Mouse (Mus musculus): Measurements from ENCODE around the gene Cacna1g. TPM values are rescaled to one million over a fixed set of nuclear protein-coding genes. Genes with fewer than 3 reads are reported as not detected.

The Cacna1g gene
- polyA plus RNA-seq, 1 experiment from 2014 or later = 5.8 TPM

GRCm38 (mm10) chr11:94379061-94379460 lies 94.9 kb downstream of the Cacna1g start:
- Histone ChIP-seq H3K9ac (ENCODE audit: low read length) (no peak overlapping the region), H3K36me3 (ENCODE audit: control insufficient read depth, insufficient read depth) (no peaks in the 10 kb centered on the region), H3K4me3 (ENCODE audit: low read length) (no peak overlapping the region), H3K9me3 (replicated peaks; ENCODE audit: control insufficient read depth, low read length) (no peaks in the 10 kb centered on the region), H3K4me2 (ENCODE audit: low read depth, low read length) (no peak overlapping the region), H3K4me1 (ENCODE audit: control insufficient read depth, insufficient read depth, low read length) (no peaks in the 10 kb centered on the region), H3K27ac (ENCODE audit: low read length) (no peak overlapping the region), H3K27me3 (ENCODE audit: control insufficient read depth, insufficient read depth, low read length) (no peaks in the 10 kb centered on the region)
- 44% methylated on average over 2 of the region's 2 CpGs for WGBS
- ATAC-seq (replicated peaks; ENCODE audit: extremely low read depth, insufficient read depth, low FRiP score) = no peak

- ATAC-seq (replicated peaks; ENCODE audit: extremely low read depth, insufficient read depth, low FRiP score) = no peak
- Histone ChIP-seq H3K4me3 (ENCODE audit: low read length) (no peak overlapping the region), H3K4me2 (ENCODE audit: low read depth, low read length) (no peak overlapping the region), H3K27me3 (ENCODE audit: control insufficient read depth, insufficient read depth, low read length) (no peaks in the 10 kb centered on the region; the same call in 1 of the 2 replicates), H3K36me3 (ENCODE audit: control insufficient read depth, insufficient read depth) (no peaks in the 10 kb centered on the region), H3K9me3 (replicated peaks; ENCODE audit: control insufficient read depth, low read length) (no peaks in the 10 kb centered on the region), H3K27ac (ENCODE audit: low read length) (no peak overlapping the region), H3K9ac (ENCODE audit: low read length) (no peak overlapping the region), H3K4me1 (ENCODE audit: control insufficient read depth, insufficient read depth, low read length) (no peaks in the 10 kb centered on the region)
- 81% methylated on average over 13 of the region's 13 CpGs for WGBS
These were observed 99.6 kb downstream of the Cacna1g start for GRCm38 (mm10) chr11:94374276-94374948.

GRCm38 (mm10) chr11:94370809-94371208 lies 103.2 kb downstream of the Cacna1g start:
- H3K4me2 ChIP-seq (ENCODE audit: low read depth, low read length) = no peak overlapping the region
- H3K4me3 ChIP-seq (ENCODE audit: low read length) = no peak overlapping the region
- WGBS = 20% methylated on average over 5 of the region's 5 CpGs
- H3K9me3 ChIP-seq (replicated peaks; ENCODE audit: control insufficient read depth, low read length) = no peaks in the 10 kb centered on the region
- no peaks in the 10 kb centered on the region for H3K4me1 ChIP-seq (ENCODE audit: control insufficient read depth, insufficient read depth, low read length)
- no peaks in the 10 kb centered on the region; the same call in 1 of the 2 replicates for H3K36me3 ChIP-seq (ENCODE audit: control insufficient read depth, insufficient read depth)
- ATAC-seq (replicated peaks; ENCODE audit: extremely low read depth, insufficient read depth, low FRiP score) = no peak
- H3K27me3 ChIP-seq (ENCODE audit: control insufficient read depth, insufficient read depth, low read length) = no peaks in the 10 kb centered on the region; the same call in 1 of the 2 replicates
- H3K27ac ChIP-seq (ENCODE audit: low read length) = no peak overlapping the region
- H3K9ac ChIP-seq (ENCODE audit: low read length) = no peak overlapping the region

- H3K36me3 ChIP-seq (ENCODE audit: control insufficient read depth, insufficient read depth) = no peaks in the 10 kb centered on the region; the same call in 1 of the 2 replicates
- H3K9ac ChIP-seq (ENCODE audit: low read length) = no peak overlapping the region
- no peak overlapping the region for H3K4me3 ChIP-seq (ENCODE audit: low read length)
- no peak overlapping the region for H3K27ac ChIP-seq (ENCODE audit: low read length)
- WGBS = 73% methylated on average over 6 of the region's 6 CpGs
- H3K27me3 ChIP-seq (ENCODE audit: control insufficient read depth, insufficient read depth, low read length) = no peaks in the 10 kb centered on the region; the same call in 1 of the 2 replicates
- no peak for ATAC-seq (replicated peaks; ENCODE audit: extremely low read depth, insufficient read depth, low FRiP score)
- no peaks in the 10 kb centered on the region for H3K4me1 ChIP-seq (ENCODE audit: control insufficient read depth, insufficient read depth, low read length)
- no peak overlapping the region for H3K4me2 ChIP-seq (ENCODE audit: low read depth, low read length)
- H3K9me3 ChIP-seq (replicated peaks; ENCODE audit: control insufficient read depth, low read length) = no peaks in the 10 kb centered on the region
These were observed 104.0 kb downstream of the Cacna1g start for GRCm38 (mm10) chr11:94369981-94370380.

- H3K27ac ChIP-seq (ENCODE audit: low read length) = no peak overlapping the region
- no peak for ATAC-seq (replicated peaks; ENCODE audit: extremely low read depth, insufficient read depth, low FRiP score)
- no peak overlapping the region for H3K9ac ChIP-seq (ENCODE audit: low read length)
- 70% methylated on average over 3 of the region's 3 CpGs for WGBS
- H3K9me3 ChIP-seq (replicated peaks; ENCODE audit: control insufficient read depth, low read length) = no peaks in the 10 kb centered on the region
- no peak overlapping the region for H3K4me2 ChIP-seq (ENCODE audit: low read depth, low read length)
- no peaks in the 10 kb centered on the region for H3K4me1 ChIP-seq (ENCODE audit: control insufficient read depth, insufficient read depth, low read length)
- H3K36me3 ChIP-seq (ENCODE audit: control insufficient read depth, insufficient read depth) = no peaks in the 10 kb centered on the region; the same call in 1 of the 2 replicates
- no peaks in the 10 kb centered on the region for H3K27me3 ChIP-seq (ENCODE audit: control insufficient read depth, insufficient read depth, low read length)
- H3K4me3 ChIP-seq (ENCODE audit: low read length) = no peak overlapping the region
These were observed 108.7 kb downstream of the Cacna1g start for GRCm38 (mm10) chr11:94365340-94365739.

- H3K9ac ChIP-seq (ENCODE audit: low read length) = no peak overlapping the region
These were observed 110.3 kb downstream of the Cacna1g start for GRCm38 (mm10) chr11:94363690-94364089.

GRCm38 (mm10) chr11:94362101-94362500 lies 111.9 kb downstream of the Cacna1g start:
- no peaks in the 10 kb centered on the region for H3K36me3 ChIP-seq (ENCODE audit: control insufficient read depth, insufficient read depth)
- no peaks in the 10 kb centered on the region for H3K4me1 ChIP-seq (ENCODE audit: control insufficient read depth, insufficient read depth, low read length)
- H3K27ac ChIP-seq (ENCODE audit: low read length) = no peak overlapping the region
- ATAC-seq (replicated peaks; ENCODE audit: extremely low read depth, insufficient read depth, low FRiP score) = no peak
- 93% methylated on average over 5 of the region's 5 CpGs for WGBS
- no peak overlapping the region for H3K9ac ChIP-seq (ENCODE audit: low read length)
- no peaks in the 10 kb centered on the region for H3K27me3 ChIP-seq (ENCODE audit: control insufficient read depth, insufficient read depth, low read length)
- no peaks in the 10 kb centered on the region for H3K9me3 ChIP-seq (replicated peaks; ENCODE audit: control insufficient read depth, low read length)
- H3K4me2 ChIP-seq (ENCODE audit: low read depth, low read length) = no peak overlapping the region
- no peak overlapping the region for H3K4me3 ChIP-seq (ENCODE audit: low read length)

More at GRCm38 (mm10) chr11:94363690-94364089, 110.3 kb downstream of the Cacna1g start:
- no peaks in the 10 kb centered on the region for H3K36me3 ChIP-seq (ENCODE audit: control insufficient read depth, insufficient read depth)
- no peak overlapping the region for H3K4me3 ChIP-seq (ENCODE audit: low read length)
- WGBS = 70% methylated on average over 7 of the region's 7 CpGs
- H3K9me3 ChIP-seq (replicated peaks; ENCODE audit: control insufficient read depth, low read length) = no peaks in the 10 kb centered on the region
- no peak for ATAC-seq (replicated peaks; ENCODE audit: extremely low read depth, insufficient read depth, low FRiP score)
- H3K4me2 ChIP-seq (ENCODE audit: low read depth, low read length) = no peak overlapping the region
- H3K4me1 ChIP-seq (ENCODE audit: control insufficient read depth, insufficient read depth, low read length) = no peaks in the 10 kb centered on the region
- no peak overlapping the region for H3K27ac ChIP-seq (ENCODE audit: low read length)
- no peaks in the 10 kb centered on the region for H3K27me3 ChIP-seq (ENCODE audit: control insufficient read depth, insufficient read depth, low read length)

- H3K9ac ChIP-seq (ENCODE audit: low read length) = no peak overlapping the region
- no peaks in the 10 kb centered on the region for H3K9me3 ChIP-seq (replicated peaks; ENCODE audit: control insufficient read depth, low read length)
- no peak overlapping the region for H3K4me2 ChIP-seq (ENCODE audit: low read depth, low read length)
- 0 out of 2 replicates have a peak, but pooled peaks cover 4% of the 10 kb centered on the region for H3K27me3 ChIP-seq (ENCODE audit: control insufficient read depth, insufficient read depth, low read length)
- H3K4me3 ChIP-seq (ENCODE audit: low read length) = no peak overlapping the region
- H3K36me3 ChIP-seq (ENCODE audit: control insufficient read depth, insufficient read depth) = no peaks in the 10 kb centered on the region
- ATAC-seq (replicated peaks; ENCODE audit: extremely low read depth, insufficient read depth, low FRiP score) = no peak
- 88% methylated on average over 14 of the region's 14 CpGs for WGBS
- no peak overlapping the region for H3K27ac ChIP-seq (ENCODE audit: low read length)
- H3K4me1 ChIP-seq (ENCODE audit: control insufficient read depth, insufficient read depth, low read length) = no peaks in the 10 kb centered on the region
These were observed 112.7 kb downstream of the Cacna1g start for GRCm38 (mm10) chr11:94361166-94361870.

- H3K27me3 ChIP-seq (ENCODE audit: control insufficient read depth, insufficient read depth, low read length) = peaks cover 8% of the 10 kb centered on the region; the same call in 1 of the 2 replicates
- H3K4me2 ChIP-seq (ENCODE audit: low read depth, low read length) = no peak overlapping the region
- 90% methylated on average over 12 of the region's 12 CpGs for WGBS
- H3K9me3 ChIP-seq (replicated peaks; ENCODE audit: control insufficient read depth, low read length) = no peaks in the 10 kb centered on the region
- H3K4me1 ChIP-seq (ENCODE audit: control insufficient read depth, insufficient read depth, low read length) = no peaks in the 10 kb centered on the region
- no peak overlapping the region for H3K4me3 ChIP-seq (ENCODE audit: low read length)
- no peak overlapping the region for H3K9ac ChIP-seq (ENCODE audit: low read length)
- no peak for ATAC-seq (replicated peaks; ENCODE audit: extremely low read depth, insufficient read depth, low FRiP score)
- H3K36me3 ChIP-seq (ENCODE audit: control insufficient read depth, insufficient read depth) = no peaks in the 10 kb centered on the region
- no peak overlapping the region for H3K27ac ChIP-seq (ENCODE audit: low read length)
These were observed 114.8 kb downstream of the Cacna1g start for GRCm38 (mm10) chr11:94359168-94359567.

All from heart, embryonic 16.5 days (tissue).